Mouse (Mus musculus): ENCODE results near the gene Jakmip3. TPM values are rescaled to one million over a fixed set of nuclear protein-coding genes. Genes with fewer than 3 reads are reported as not detected.
A peak's percentile ranks its signal among the peaks of the same experiment; 100 is the strongest.

Gene Jakmip3
- polyA plus RNA-seq, 1 experiment from 2014 or later, result 2.7 TPM

GRCm38 (mm10) chr7:139011027-139011426 is 70.5 kb downstream of the Jakmip3 start:
- ATAC-seq (ENCODE audit: insufficient read depth, low FRiP score, low TSS enrichment), result no peak
- Histone ChIP-seq H3K9ac (ENCODE audit: low read length) (no peak overlapping the region), H3K4me3 (ENCODE audit: low read depth, low read length) (no peak overlapping the region), H3K36me3 (ENCODE audit: control insufficient read depth, insufficient read depth, low read length) (no peaks in the 10 kb centered on the region), H3K27ac (ENCODE audit: low read depth, low read length) (no peak overlapping the region), H3K4me2 (ENCODE audit: low read depth) (no peak overlapping the region), H3K4me1 (ENCODE audit: control insufficient read depth, insufficient read depth, low read length) (no peaks in the 10 kb centered on the region), H3K9me3 (ENCODE audit: control insufficient read depth, low read length) (no peaks in the 10 kb centered on the region), H3K27me3 (ENCODE audit: control insufficient read depth, insufficient read depth, low read length) (no peaks in the 10 kb centered on the region)
- WGBS, result 37% methylated on average over 3 of the region's 3 CpGs
- DNase-seq (ENCODE audit: low spot score), result peak; percentile 69

- no peaks in the 10 kb centered on the region for H3K27me3 ChIP-seq (ENCODE audit: control insufficient read depth, insufficient read depth, low read length)
- no peak overlapping the region for H3K9ac ChIP-seq (ENCODE audit: low read length)
- no peak overlapping the region for H3K4me3 ChIP-seq (ENCODE audit: low read depth, low read length)
- no peak overlapping the region for H3K27ac ChIP-seq (ENCODE audit: low read depth, low read length)
- ATAC-seq (ENCODE audit: insufficient read depth, low FRiP score, low TSS enrichment) (no peak), DNase-seq (ENCODE audit: low spot score) (no peak)
- no peaks in the 10 kb centered on the region for H3K9me3 ChIP-seq (ENCODE audit: control insufficient read depth, low read length)
- H3K36me3 ChIP-seq (ENCODE audit: control insufficient read depth, insufficient read depth, low read length), result no peaks in the 10 kb centered on the region
- H3K4me1 ChIP-seq (ENCODE audit: control insufficient read depth, insufficient read depth, low read length), result no peaks in the 10 kb centered on the region
- H3K4me2 ChIP-seq (ENCODE audit: low read depth), result no peak overlapping the region
- 88% methylated on average over 2 of the region's 2 CpGs for WGBS
Observed at GRCm38 (mm10) chr7:139011586-139011985, 71.1 kb downstream of the Jakmip3 start.

GRCm38 (mm10) chr7:139012767-139013369 is 72.3 kb downstream of the Jakmip3 start:
- Histone ChIP-seq H3K9me3 (ENCODE audit: control insufficient read depth, low read length) (no peaks in the 10 kb centered on the region), H3K4me1 (ENCODE audit: control insufficient read depth, insufficient read depth, low read length) (no peaks in the 10 kb centered on the region), H3K4me2 (ENCODE audit: low read depth) (no peak overlapping the region), H3K4me3 (ENCODE audit: low read depth, low read length) (no peak overlapping the region), H3K36me3 (ENCODE audit: control insufficient read depth, insufficient read depth, low read length) (no peaks in the 10 kb centered on the region), H3K27ac (ENCODE audit: low read depth, low read length) (no peak overlapping the region), H3K9ac (ENCODE audit: low read length) (no peak overlapping the region), H3K27me3 (ENCODE audit: control insufficient read depth, insufficient read depth, low read length) (no peaks in the 10 kb centered on the region)
- ATAC-seq (ENCODE audit: insufficient read depth, low FRiP score, low TSS enrichment), result no peak
- WGBS, result 61% methylated on average over 6 of the region's 6 CpGs
- no peak for DNase-seq (ENCODE audit: low spot score)

GRCm38 (mm10) chr7:139015143-139015542 is 74.6 kb downstream of the Jakmip3 start:
- H3K4me3 ChIP-seq (ENCODE audit: low read depth, low read length), result no peak overlapping the region
- no peaks in the 10 kb centered on the region for H3K36me3 ChIP-seq (ENCODE audit: control insufficient read depth, insufficient read depth, low read length)
- no peak overlapping the region for H3K27ac ChIP-seq (ENCODE audit: low read depth, low read length)
- no peaks in the 10 kb centered on the region for H3K4me1 ChIP-seq (ENCODE audit: control insufficient read depth, insufficient read depth, low read length)
- WGBS, result 84% methylated on average over 6 of the region's 6 CpGs
- no peak overlapping the region for H3K9ac ChIP-seq (ENCODE audit: low read length)
- H3K27me3 ChIP-seq (ENCODE audit: control insufficient read depth, insufficient read depth, low read length), result no peaks in the 10 kb centered on the region
- DNase-seq (ENCODE audit: low spot score) (no peak), ATAC-seq (ENCODE audit: insufficient read depth, low FRiP score, low TSS enrichment) (no peak)
- H3K4me2 ChIP-seq (ENCODE audit: low read depth), result no peak overlapping the region
- H3K9me3 ChIP-seq (ENCODE audit: control insufficient read depth, low read length), result no peaks in the 10 kb centered on the region

- H3K4me2 ChIP-seq (ENCODE audit: low read depth), result no peak overlapping the region
- H3K9ac ChIP-seq (ENCODE audit: low read length), result no peak overlapping the region
- DNase-seq (ENCODE audit: low spot score) (no peak), ATAC-seq (ENCODE audit: insufficient read depth, low FRiP score, low TSS enrichment) (no peak)
- whole genome bisulfite sequencing, result 80% methylated on average over 11 of the region's 11 CpGs
- H3K27ac ChIP-seq (ENCODE audit: low read depth, low read length), result no peak overlapping the region
- H3K4me3 ChIP-seq (ENCODE audit: low read depth, low read length), result no peak overlapping the region
- H3K36me3 ChIP-seq (ENCODE audit: control insufficient read depth, insufficient read depth, low read length), result no peaks in the 10 kb centered on the region
- no peaks in the 10 kb centered on the region for H3K27me3 ChIP-seq (ENCODE audit: control insufficient read depth, insufficient read depth, low read length)
- H3K4me1 ChIP-seq (ENCODE audit: control insufficient read depth, insufficient read depth, low read length), result no peaks in the 10 kb centered on the region
- no peaks in the 10 kb centered on the region for H3K9me3 ChIP-seq (ENCODE audit: control insufficient read depth, low read length)
Observed at GRCm38 (mm10) chr7:139016288-139016687, 75.8 kb downstream of the Jakmip3 start.

- no peaks in the 10 kb centered on the region for H3K27me3 ChIP-seq (ENCODE audit: control insufficient read depth, insufficient read depth, low read length)
- 75% methylated on average over 15 of the region's 15 CpGs for WGBS
- no peak overlapping the region for H3K9ac ChIP-seq (ENCODE audit: low read length)
- no peak overlapping the region for H3K4me2 ChIP-seq (ENCODE audit: low read depth)
- no peak overlapping the region for H3K27ac ChIP-seq (ENCODE audit: low read depth, low read length)
- DNase-seq (ENCODE audit: low spot score), result no peak
- no peaks in the 10 kb centered on the region for H3K4me1 ChIP-seq (ENCODE audit: control insufficient read depth, insufficient read depth, low read length)
- H3K36me3 ChIP-seq (ENCODE audit: control insufficient read depth, insufficient read depth, low read length), result no peaks in the 10 kb centered on the region
- H3K4me3 ChIP-seq (ENCODE audit: low read depth, low read length), result no peak overlapping the region
- ATAC-seq (ENCODE audit: insufficient read depth, low FRiP score, low TSS enrichment), result no peak
- no peaks in the 10 kb centered on the region for H3K9me3 ChIP-seq (ENCODE audit: control insufficient read depth, low read length)
Observed at GRCm38 (mm10) chr7:139017249-139017903, 76.8 kb downstream of the Jakmip3 start.

GRCm38 (mm10) chr7:139020884-139021283 is 80.4 kb downstream of the Jakmip3 start:
- no peak for DNase-seq (ENCODE audit: low spot score)
- no peak overlapping the region for H3K9ac ChIP-seq (ENCODE audit: low read length)
- peak overlapping the region; percentile 19 for H3K4me2 ChIP-seq (ENCODE audit: low read depth)
- H3K4me3 ChIP-seq (ENCODE audit: low read depth, low read length), result no peak overlapping the region
- H3K9me3 ChIP-seq (ENCODE audit: control insufficient read depth, low read length), result no peaks in the 10 kb centered on the region
- H3K4me1 ChIP-seq (ENCODE audit: control insufficient read depth, insufficient read depth, low read length), result no peaks in the 10 kb centered on the region
- no peak overlapping the region for H3K27ac ChIP-seq (ENCODE audit: low read depth, low read length)
- no peak for ATAC-seq (ENCODE audit: insufficient read depth, low FRiP score, low TSS enrichment)
- H3K27me3 ChIP-seq (ENCODE audit: control insufficient read depth, insufficient read depth, low read length), result no peaks in the 10 kb centered on the region
- H3K36me3 ChIP-seq (ENCODE audit: control insufficient read depth, insufficient read depth, low read length), result no peaks in the 10 kb centered on the region
- 11% methylated on average over 15 of the region's 20 CpGs for WGBS

- no peaks in the 10 kb centered on the region for H3K36me3 ChIP-seq (ENCODE audit: control insufficient read depth, insufficient read depth, low read length)
- ATAC-seq (ENCODE audit: insufficient read depth, low FRiP score, low TSS enrichment) (no peak), DNase-seq (ENCODE audit: low spot score) (no peak)
- H3K27ac ChIP-seq (ENCODE audit: low read depth, low read length), result no peak overlapping the region
- 36% methylated on average over 1 of the region's 1 CpGs for WGBS
- H3K4me1 ChIP-seq (ENCODE audit: control insufficient read depth, insufficient read depth, low read length), result no peaks in the 10 kb centered on the region
- no peak overlapping the region for H3K9ac ChIP-seq (ENCODE audit: low read length)
- H3K27me3 ChIP-seq (ENCODE audit: control insufficient read depth, insufficient read depth, low read length), result no peaks in the 10 kb centered on the region
- no peaks in the 10 kb centered on the region for H3K9me3 ChIP-seq (ENCODE audit: control insufficient read depth, low read length)
- no peak overlapping the region for H3K4me2 ChIP-seq (ENCODE audit: low read depth)
- H3K4me3 ChIP-seq (ENCODE audit: low read depth, low read length), result no peak overlapping the region
Observed at GRCm38 (mm10) chr7:139021326-139021725, 80.8 kb downstream of the Jakmip3 start.

GRCm38 (mm10) chr7:139027136-139027535 is 86.6 kb downstream of the Jakmip3 start:
- Histone ChIP-seq H3K9me3 (ENCODE audit: control insufficient read depth, low read length) (no peaks in the 10 kb centered on the region), H3K36me3 (ENCODE audit: control insufficient read depth, insufficient read depth, low read length) (no peaks in the 10 kb centered on the region), H3K9ac (ENCODE audit: low read length) (no peak overlapping the region), H3K4me3 (ENCODE audit: low read depth, low read length) (no peak overlapping the region), H3K4me2 (ENCODE audit: low read depth) (no peak overlapping the region), H3K27me3 (ENCODE audit: control insufficient read depth, insufficient read depth, low read length) (no peaks in the 10 kb centered on the region), H3K4me1 (ENCODE audit: control insufficient read depth, insufficient read depth, low read length) (no peaks in the 10 kb centered on the region), H3K27ac (ENCODE audit: low read depth, low read length) (no peak overlapping the region)
- WGBS, result 63% methylated on average over 5 of the region's 5 CpGs
- no peak for DNase-seq (ENCODE audit: low spot score)
- no peak for ATAC-seq (ENCODE audit: insufficient read depth, low FRiP score, low TSS enrichment)

Data from neural tube, embryonic 11.5 days (tissue).